Mouse (Mus musculus): ENCODE results near the gene Dppa5a. TPM values are rescaled to one million over a fixed set of nuclear protein-coding genes. Genes with fewer than 3 reads are reported as not detected.

Gene Dppa5a
- total and polyA plus RNA-seq, 2 experiments: not detected

DNA sequence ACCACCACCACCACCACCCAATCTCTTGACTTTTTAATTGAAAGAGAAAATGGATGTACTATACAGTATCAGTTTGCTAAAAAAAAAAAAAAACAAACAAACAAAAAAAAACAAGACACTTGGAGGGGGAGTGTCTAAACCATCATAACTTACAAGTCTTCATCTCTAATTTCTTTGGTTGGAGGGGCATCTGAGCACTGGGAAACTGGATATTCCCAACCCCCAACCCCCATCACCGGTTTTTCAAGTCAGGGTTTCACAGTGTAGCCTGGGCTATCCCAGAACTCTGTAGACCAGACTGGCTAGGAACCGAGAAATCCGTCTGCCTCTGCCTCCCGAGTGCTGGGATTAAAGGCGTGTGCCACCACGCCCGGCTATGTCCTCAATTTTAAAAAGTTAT is 1.8 kb upstream of the Dppa5a start:
- WGBS: 90% methylated on average over 7 of the region's 7 CpGs
- H3K27ac ChIP-seq (replicated peaks; ENCODE audit: insufficient read depth, low read depth, low read length): no peak overlapping the region
- no peak overlapping the region for H3K9ac ChIP-seq (ENCODE audit: low read depth, low read length)
- H3K27me3 ChIP-seq (ENCODE audit: control insufficient read depth, insufficient read depth, low read length): no peaks in the 10 kb centered on the region
- no peaks in the 10 kb centered on the region for H3K4me1 ChIP-seq (ENCODE audit: control insufficient read depth, insufficient read depth, low read length)
- no peaks in the 10 kb centered on the region for H3K79me2 ChIP-seq (ENCODE audit: control insufficient read depth, insufficient read depth, low read length)
- H3K4me3 ChIP-seq (ENCODE audit: insufficient read depth, low read depth, low read length): no peak overlapping the region
- no peak for TF ChIP-seq POLR2A (IDR thresholded peaks at IDR 0.05; ENCODE audit: extremely low read depth, insufficient read depth, low read length)
- no peak for TF ChIP-seq CTCF (IDR thresholded peaks at IDR 0.05; ENCODE audit: low read depth, low read length)
- no peaks in the 10 kb centered on the region for H3K36me3 ChIP-seq (ENCODE audit: control insufficient read depth, insufficient read depth, low read length)
- no peak for DNase-seq (ENCODE audit: extremely low read depth, low read depth, low spot score)

- DNase-seq (ENCODE audit: extremely low read depth, low read depth, low spot score): no peak
- 94% methylated on average over 2 of the region's 2 CpGs for WGBS
- H3K27me3 ChIP-seq (ENCODE audit: control insufficient read depth, insufficient read depth, low read length): no peaks in the 10 kb centered on the region
- no peak overlapping the region for H3K4me3 ChIP-seq (ENCODE audit: insufficient read depth, low read depth, low read length)
- H3K27ac ChIP-seq (replicated peaks; ENCODE audit: insufficient read depth, low read depth, low read length): no peak overlapping the region
- no peaks in the 10 kb centered on the region for H3K4me1 ChIP-seq (ENCODE audit: control insufficient read depth, insufficient read depth, low read length)
- H3K36me3 ChIP-seq (ENCODE audit: control insufficient read depth, insufficient read depth, low read length): no peaks in the 10 kb centered on the region
- TF ChIP-seq CTCF (IDR thresholded peaks at IDR 0.05; ENCODE audit: low read depth, low read length) (no peak), POLR2A (IDR thresholded peaks at IDR 0.05; ENCODE audit: extremely low read depth, insufficient read depth, low read length) (no peak)
- no peaks in the 10 kb centered on the region for H3K79me2 ChIP-seq (ENCODE audit: control insufficient read depth, insufficient read depth, low read length)
- no peak overlapping the region for H3K9ac ChIP-seq (ENCODE audit: low read depth, low read length)
Measured at GRCm38 (mm10) chr9:78369349-78369748, 1.4 kb upstream of the Dppa5a start.

- Histone ChIP-seq H3K4me3 (ENCODE audit: insufficient read depth, low read depth, low read length) (no peak overlapping the region), H3K4me1 (ENCODE audit: control insufficient read depth, insufficient read depth, low read length) (no peaks in the 10 kb centered on the region), H3K27me3 (ENCODE audit: control insufficient read depth, insufficient read depth, low read length) (no peaks in the 10 kb centered on the region), H3K27ac (replicated peaks; ENCODE audit: insufficient read depth, low read depth, low read length) (no peak overlapping the region), H3K79me2 (ENCODE audit: control insufficient read depth, insufficient read depth, low read length) (no peaks in the 10 kb centered on the region), H3K9ac (ENCODE audit: low read depth, low read length) (no peak overlapping the region), H3K36me3 (ENCODE audit: control insufficient read depth, insufficient read depth, low read length) (no peaks in the 10 kb centered on the region)
- WGBS: 80% methylated on average over 3 of the region's 3 CpGs
- TF ChIP-seq CTCF (IDR thresholded peaks at IDR 0.05; ENCODE audit: low read depth, low read length): no peak
- no peak for TF ChIP-seq POLR2A (IDR thresholded peaks at IDR 0.05; ENCODE audit: extremely low read depth, insufficient read depth, low read length)
- DNase-seq (ENCODE audit: extremely low read depth, low read depth, low spot score): no peak
Measured at GRCm38 (mm10) chr9:78368671-78369293, 805 bp upstream of the Dppa5a start.

DNA sequence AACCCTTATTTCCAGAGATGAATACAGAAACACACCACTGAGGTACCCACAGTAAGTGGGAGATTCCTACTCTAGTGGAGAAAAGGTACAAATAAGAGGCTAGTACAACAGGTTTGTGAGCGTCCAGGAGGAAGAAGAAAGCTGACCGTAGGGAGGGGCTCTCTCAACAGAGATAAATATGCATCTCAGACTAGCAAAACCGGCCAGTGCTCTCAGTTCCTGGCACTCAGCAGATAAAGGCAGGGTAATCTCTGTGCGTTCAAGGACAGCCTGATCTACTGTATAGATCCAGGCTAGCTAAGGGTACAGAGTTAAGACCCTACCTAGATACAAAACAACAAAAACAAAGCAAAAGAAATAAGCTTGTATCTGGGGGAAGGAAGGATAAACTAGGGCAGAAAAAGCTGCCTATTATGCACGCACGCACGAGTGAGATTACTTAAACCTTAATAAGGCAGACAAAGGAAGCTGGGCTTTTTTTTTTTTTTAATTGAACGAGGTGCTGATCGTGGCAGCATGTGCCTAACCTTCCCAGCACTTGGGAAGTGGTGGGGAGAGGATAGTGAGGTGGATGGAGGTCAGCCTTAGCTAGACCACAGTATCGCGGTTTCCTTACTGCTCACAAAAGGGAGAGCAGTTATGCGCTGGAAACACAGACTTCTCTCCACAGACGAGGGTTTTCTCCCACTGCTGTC is 2.0 kb downstream of the Dppa5a start:
- no peak for TF ChIP-seq POLR2A (IDR thresholded peaks at IDR 0.05; ENCODE audit: extremely low read depth, insufficient read depth, low read length)
- TF ChIP-seq CTCF (IDR thresholded peaks at IDR 0.05; ENCODE audit: low read depth, low read length): no peak
- H3K79me2 ChIP-seq (ENCODE audit: control insufficient read depth, insufficient read depth, low read length): no peaks in the 10 kb centered on the region

DNA sequence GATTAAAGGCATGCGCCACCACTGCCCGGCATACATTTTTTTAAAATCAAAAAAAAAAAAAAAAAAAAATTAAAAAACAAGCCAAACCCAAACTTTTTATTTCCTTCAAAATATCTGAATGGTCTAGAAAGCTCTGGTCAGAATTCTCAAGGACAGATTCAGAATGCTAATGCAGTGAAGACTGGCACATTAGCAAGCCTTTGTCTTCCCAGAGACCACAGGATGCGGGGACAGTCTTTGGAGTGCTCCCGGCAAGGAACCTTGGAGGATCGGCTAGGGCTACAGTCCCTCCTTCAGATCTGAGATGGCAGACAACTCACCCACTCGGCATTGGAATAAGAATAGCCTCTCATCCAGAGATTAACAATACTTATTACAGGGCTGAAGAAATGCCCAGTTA is 3.3 kb downstream of the Dppa5a start:
- no peaks in the 10 kb centered on the region for H3K79me2 ChIP-seq (ENCODE audit: control insufficient read depth, insufficient read depth, low read length)
- no peaks in the 10 kb centered on the region for H3K4me1 ChIP-seq (ENCODE audit: control insufficient read depth, insufficient read depth, low read length)
- H3K9ac ChIP-seq (ENCODE audit: low read depth, low read length): no peak overlapping the region
- no peak overlapping the region for H3K4me3 ChIP-seq (ENCODE audit: insufficient read depth, low read depth, low read length)
- no peak for TF ChIP-seq CTCF (IDR thresholded peaks at IDR 0.05; ENCODE audit: low read depth, low read length)
- no peak for TF ChIP-seq POLR2A (IDR thresholded peaks at IDR 0.05; ENCODE audit: extremely low read depth, insufficient read depth, low read length)
- H3K27me3 ChIP-seq (ENCODE audit: control insufficient read depth, insufficient read depth, low read length): no peaks in the 10 kb centered on the region
- 96% methylated on average over 6 of the region's 6 CpGs for WGBS
- no peak for DNase-seq (ENCODE audit: extremely low read depth, low read depth, low spot score)
- no peak overlapping the region for H3K27ac ChIP-seq (replicated peaks; ENCODE audit: insufficient read depth, low read depth, low read length)
- no peaks in the 10 kb centered on the region for H3K36me3 ChIP-seq (ENCODE audit: control insufficient read depth, insufficient read depth, low read length)

More for the DNA sequence above, 2.0 kb downstream of the Dppa5a start:
- H3K4me1 ChIP-seq (ENCODE audit: control insufficient read depth, insufficient read depth, low read length): no peaks in the 10 kb centered on the region
- no peaks in the 10 kb centered on the region for H3K36me3 ChIP-seq (ENCODE audit: control insufficient read depth, insufficient read depth, low read length)
- 69% methylated on average over 13 of the region's 13 CpGs for WGBS
- no peak overlapping the region for H3K9ac ChIP-seq (ENCODE audit: low read depth, low read length)
- H3K27ac ChIP-seq (replicated peaks; ENCODE audit: insufficient read depth, low read depth, low read length): no peak overlapping the region
- H3K4me3 ChIP-seq (ENCODE audit: insufficient read depth, low read depth, low read length): no peak overlapping the region
- no peak for DNase-seq (ENCODE audit: extremely low read depth, low read depth, low spot score)
- no peaks in the 10 kb centered on the region for H3K27me3 ChIP-seq (ENCODE audit: control insufficient read depth, insufficient read depth, low read length)

DNA sequence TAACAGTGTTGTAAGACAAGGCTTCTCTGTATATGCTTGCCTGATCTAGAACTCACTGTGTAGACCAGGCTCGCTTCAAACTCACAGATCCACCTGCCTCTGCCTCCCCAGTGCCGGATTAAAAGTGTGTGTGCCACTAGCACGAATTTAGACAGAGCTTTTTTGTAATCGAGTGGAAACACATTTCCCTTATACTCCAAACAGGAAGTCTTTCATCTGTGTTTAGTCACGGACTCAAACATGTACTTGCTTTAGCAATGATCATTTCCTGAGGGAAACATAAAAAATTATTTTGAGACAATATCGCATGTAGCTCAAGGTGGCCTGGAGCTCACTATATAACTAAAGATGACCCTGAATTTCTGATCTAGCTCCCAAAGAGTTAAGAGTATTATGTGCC is 4.6 kb downstream of the Dppa5a start:
- no peaks in the 10 kb centered on the region for H3K27me3 ChIP-seq (ENCODE audit: control insufficient read depth, insufficient read depth, low read length)
- no peak for TF ChIP-seq POLR2A (IDR thresholded peaks at IDR 0.05; ENCODE audit: extremely low read depth, insufficient read depth, low read length)
- TF ChIP-seq CTCF (IDR thresholded peaks at IDR 0.05; ENCODE audit: low read depth, low read length): no peak
- no peaks in the 10 kb centered on the region for H3K4me1 ChIP-seq (ENCODE audit: control insufficient read depth, insufficient read depth, low read length)
- H3K4me3 ChIP-seq (ENCODE audit: insufficient read depth, low read depth, low read length): no peak overlapping the region
- no peaks in the 10 kb centered on the region for H3K79me2 ChIP-seq (ENCODE audit: control insufficient read depth, insufficient read depth, low read length)
- H3K27ac ChIP-seq (replicated peaks; ENCODE audit: insufficient read depth, low read depth, low read length): no peak overlapping the region
- H3K9ac ChIP-seq (ENCODE audit: low read depth, low read length): no peak overlapping the region
- no peak for DNase-seq (ENCODE audit: extremely low read depth, low read depth, low spot score)
- H3K36me3 ChIP-seq (ENCODE audit: control insufficient read depth, insufficient read depth, low read length): no peaks in the 10 kb centered on the region
- WGBS: 66% methylated on average over 6 of the region's 6 CpGs

Measured in liver, adult 2 months (tissue).